Mouse (Mus musculus) ES-E14 (cell line): Measurements from ENCODE around the gene Sertad2.

Experiments
- CHD2 ChIP-seq: IDR thresholded peaks from 2 replicates; pipeline ENCODE4 v1.6.1; 2014; ENCODE audit warnings: mild to moderate bottlenecking, low read depth, low read length, inconsistent platforms
- HCFC1 ChIP-seq: IDR thresholded peaks from 2 replicates; pipeline ENCODE4 v1.6.1; 2012; ENCODE audit warnings: low read length, inconsistent platforms, borderline replicate concordance; ENCODE audit not compliant: insufficient read depth
- ZNF384 ChIP-seq: IDR thresholded peaks from 2 replicates; pipeline ENCODE4 v1.6.1; 2012; ENCODE audit warnings: low read depth, low read length, inconsistent platforms

- TF ChIP-seq HCFC1, result no peak
- no peak for TF ChIP-seq ZNF384
- no peak for TF ChIP-seq CHD2
These were observed 43.1 kb downstream of the Sertad2 start for GRCm38 (mm10) chr11:20586180-20586579.
